Mouse (Mus musculus) kidney, postnatal 25 days (tissue): ENCODE data around the gene Calcb.
A peak's percentile ranks its signal among the peaks of the same experiment; 100 is the strongest.
"Not testable (repeated sequence)": the region's sequence is repeated elsewhere in the genome, so short reads cannot be mapped to it uniquely, and the experiment has no call there.

ENCODE experiments used
- DNase-seq, 2 experiments: peaks; one replicate each; pipeline ENCODE4 v3.0.0; 2021; ENCODE audit warnings: mixed read lengths in 2 of 2

The Calcb gene

GRCm38 (mm10) chr7:114718300-114718699 is at the start of gene Calcb:
Gene Calcb, plus strand, starts transcription at chr7:114718643.
- DNase-seq, result no peak

- no peak for DNase-seq
Measured at GRCm38 (mm10) chr7:114671405-114671804, 47.0 kb upstream of the Calcb start.

GRCm38 (mm10) chr7:114672697-114673096 is 45.7 kb upstream of the Calcb start:
- peak in 1 of 2 experiments; percentile 3 for DNase-seq

- DNase-seq, result peak in 1 of 2 experiments; percentile 15
Measured at GRCm38 (mm10) chr7:114692339-114692738, 26.1 kb upstream of the Calcb start.

- DNase-seq, result no peak
Measured at GRCm38 (mm10) chr7:114700871-114701270, 17.6 kb upstream of the Calcb start.

GRCm38 (mm10) chr7:114706716-114707115 is 11.7 kb upstream of the Calcb start:
- DNase-seq, result no peak

GRCm38 (mm10) chr7:114707398-114707797 is 11.0 kb upstream of the Calcb start:
- no peak for DNase-seq

GRCm38 (mm10) chr7:114710419-114710818 is 8.0 kb upstream of the Calcb start:
- DNase-seq, result no peak

- DNase-seq, result no peak
Measured at GRCm38 (mm10) chr7:114712523-114712922, 5.9 kb upstream of the Calcb start.

- DNase-seq, result peak; percentile 15 to 40
Measured at GRCm38 (mm10) chr7:114719381-114720131, 1.1 kb downstream of the Calcb start.

- peak in 1 of 2 experiments; percentile 12 for DNase-seq
Measured at GRCm38 (mm10) chr7:114729696-114730095, 11.3 kb downstream of the Calcb start.

- DNase-seq, result no peak
Measured at GRCm38 (mm10) chr7:114731175-114731574, 12.7 kb downstream of the Calcb start.

- not testable (repeated sequence) for DNase-seq
Measured at GRCm38 (mm10) chr7:114731700-114732099, 13.3 kb downstream of the Calcb start.

GRCm38 (mm10) chr7:114736256-114736655 is 17.8 kb downstream of the Calcb start:
- no peak for DNase-seq

GRCm38 (mm10) chr7:114738166-114738565 is 19.7 kb downstream of the Calcb start:
- DNase-seq, result no peak

- peak in 1 of 2 experiments; percentile 47 for DNase-seq
Measured at GRCm38 (mm10) chr7:114740360-114741165, 22.1 kb downstream of the Calcb start.

- no peak for DNase-seq
Measured at GRCm38 (mm10) chr7:114743022-114743780, 24.8 kb downstream of the Calcb start, which contains the start of gene Insc. Gene Insc, plus strand, starts transcription at chr7:114743694.

GRCm38 (mm10) chr7:114744639-114745245 is 26.3 kb downstream of the Calcb start:
- no peak for DNase-seq

GRCm38 (mm10) chr7:114745481-114746271 is 27.2 kb downstream of the Calcb start:
- DNase-seq, result peak; percentile 39 to 44

GRCm38 (mm10) chr7:114747596-114747995 is 29.2 kb downstream of the Calcb start:
- no peak for DNase-seq

GRCm38 (mm10) chr7:114748239-114748638 is 29.8 kb downstream of the Calcb start:
- no peak for DNase-seq

- no peak for DNase-seq
Measured at GRCm38 (mm10) chr7:114753471-114753870, 35.0 kb downstream of the Calcb start.
